Comparison of ENCODE assay signal across 8 mouse cellular contexts in the genomic region with DNA sequence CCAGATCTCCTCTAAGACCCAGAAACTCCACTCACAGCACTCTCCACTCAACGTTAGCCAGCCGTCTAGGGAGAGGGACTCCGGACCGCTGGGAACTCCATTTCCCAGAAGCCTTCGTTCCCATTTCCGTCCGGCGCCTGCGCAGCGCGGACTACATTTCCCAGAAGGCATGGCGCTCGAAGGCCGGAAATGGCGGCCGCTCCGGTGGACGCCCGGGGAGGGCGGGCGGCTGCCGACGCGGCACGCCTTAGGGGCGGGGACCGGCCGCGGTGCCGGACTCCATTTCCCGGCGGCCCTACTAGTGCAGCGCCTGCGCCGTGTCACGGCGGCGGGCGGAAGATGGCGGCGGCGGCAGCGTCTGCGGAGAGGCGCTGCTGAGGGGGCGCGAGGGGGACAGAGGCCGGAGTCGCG. TPM values are rescaled to one million over a fixed set of nuclear protein-coding genes. Genes with fewer than 3 reads are reported as not detected.
DNase-seq lines count a peak whose midpoint lies in the region; ATAC-seq and TF ChIP-seq lines count a peak whose summit lies in the region.

Sympk (plus strand) TSS at position 282 of the 411 bp plus-strand sequence.

- TF ChIP-seq CTCF in lung, adult 2 months (IDR thresholded peaks at IDR 0.05; ENCODE audit: insufficient read depth, low read length) = no peak

- intact Hi-C loops in heart, postnatal 25 days (cut with DNase I) = no loop called here

- H3K9ac ChIP-seq in forebrain, embryonic 15.5 days (replicated peaks) = peak within 1 kb of the TSS; percentile 92

- under 1% methylated on average over 49 of the region's 50 CpGs for WGBS in forebrain, embryonic 15.5 days
- 1% methylated on average over 48 of the region's 50 CpGs for WGBS in lung, adult 2 months

- peak; percentile 97 for ATAC-seq in forebrain, embryonic 15.5 days (replicated peaks)
- ATAC-seq in neutrophil, adult 5-6 weeks (ENCODE audit: extremely low read depth, insufficient number of reproducible peaks, low FRiP score, poor library complexity, severe bottlenecking) = peak; percentile 87

- H3K27ac ChIP-seq in forebrain, embryonic 15.5 days (replicated peaks) = peak within 1 kb of the TSS; percentile 29; the same call in 1 of the 2 replicates

- peak; percentile 93 for DNase-seq in ES-CJ7 (ENCODE audit: low read depth, low spot score)
- DNase-seq in cerebellum, adult 11 months = peak; percentile 93
- DNase-seq in heart, postnatal 25 days (ENCODE audit: low spot score) = peak; percentile 93
- DNase-seq in layer of hippocampus, adult 18-20 months (ENCODE audit: low spot score in 2 of 2) = peak; percentile 94 to 96
- peak; percentile 90 for DNase-seq in lung, adult 2 months
- DNase-seq in thymus, adult 18-20 months = peak; percentile 93 to 94

- H3K9me3 ChIP-seq in forebrain, embryonic 15.5 days = no peaks in the 10 kb centered on the region

- peak within 1 kb of the TSS; percentile 81 for H3K4me2 ChIP-seq in forebrain, embryonic 15.5 days (replicated peaks)

- peaks cover 38% of the 10 kb centered on the region for H3K27me3 ChIP-seq in forebrain, embryonic 15.5 days

- TF ChIP-seq POLR2A in lung, adult 2 months (IDR thresholded peaks at IDR 0.05; ENCODE audit: borderline replicate concordance, extremely low read depth, low read depth, low read length) = no peak

- H3K4me1 ChIP-seq in forebrain, embryonic 15.5 days = peaks cover 23% of the 10 kb centered on the region
- H3K4me1 ChIP-seq in lung, adult 2 months (ENCODE audit: control insufficient read depth, insufficient read depth, low read length) = peaks cover 7% of the 10 kb centered on the region

- peaks cover 4% of the 10 kb centered on the region for H3K36me3 ChIP-seq in forebrain, embryonic 15.5 days

- H3K4me3 ChIP-seq in forebrain, embryonic 15.5 days = peak within 1 kb of the TSS; percentile 82
- peak within 1 kb of the TSS; percentile 86 for H3K4me3 ChIP-seq in lung, adult 2 months (replicated peaks; ENCODE audit: extremely low read depth, low read depth, low read length)

RNA-seq across cellular contexts. Expression of gene Sympk, which starts in this region (rescaled TPM):
- 34.8 and 35.4 TPM in 2 replicates for polyA plus RNA-seq in forebrain, embryonic 15.5 days (2015; fragmentation: Nextera tagmentation; extraction: Ambion mirVana)
- 10 to 100 TPM; 76.3 to 80.1 TPM for total RNA-seq in heart, postnatal 25 days (2021)
- total RNA-seq in layer of hippocampus, adult 18-20 months (2021) = 100 to 1,000 TPM; 118 to 123 TPM
- 69.3 and 76.1 TPM in 2 replicates for polyA plus RNA-seq in lung, adult 2 months (2012; rRNA removed)
- total RNA-seq in neutrophil, adult 5-6 weeks (2017) = 64.8 and 67.0 TPM in 2 replicates

Comparison
In these comparisons a context has a peak if more than half of its experiments do, and no peak if none do; other contexts are left out.
1. Peak in every context shown above with its lines: DNase-seq, ATAC-seq, H3K4me3 ChIP-seq and H3K27ac ChIP-seq.